Mouse (Mus musculus): ENCODE measurements at regions not wholly inside any gene's neighbourhood (a gene's known extent, or its start where the extent isn't known, plus 50 kb on each side); places are given as distances from the start of the nearest gene placed in this dataset.

DNA sequence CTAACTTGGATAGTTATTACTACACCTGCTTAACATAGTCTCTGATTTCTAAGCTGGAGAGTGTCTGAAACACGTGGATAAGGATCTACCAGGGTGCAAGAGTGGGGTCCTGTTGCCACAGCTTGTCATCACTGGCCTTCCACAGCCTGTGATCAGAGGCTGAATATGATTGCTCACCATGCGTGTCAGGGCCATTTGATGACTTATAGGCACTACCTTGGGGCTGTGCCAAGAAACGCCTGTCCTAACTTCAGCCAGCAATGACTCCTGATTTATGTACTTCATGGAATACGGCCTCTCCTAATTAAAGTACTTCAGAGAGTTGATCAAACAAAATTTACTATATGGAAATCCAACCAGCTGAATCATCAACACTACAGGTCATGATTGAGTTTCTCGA lies 480.1 kb downstream of the 1700129C05Rik start:
- H3K4me3 ChIP-seq (ENCODE audit: low read depth, low read length) = no peak overlapping the region
- H3K9ac ChIP-seq (ENCODE audit: low read depth, low read length) = no peak overlapping the region
- no peak overlapping the region for H3K27ac ChIP-seq (replicated peaks; ENCODE audit: low read depth, low read length)
- no peak for DNase-seq (ENCODE audit: low spot score)
- 77% methylated on average over 5 of the region's 5 CpGs for WGBS
- no peak for ATAC-seq (ENCODE audit: low read depth)
- H3K27me3 ChIP-seq (replicated peaks; ENCODE audit: control insufficient read depth, insufficient read depth, low read length) = no peaks in the 10 kb centered on the region
- H3K36me3 ChIP-seq (ENCODE audit: control insufficient read depth, insufficient read depth, low read length) = no peaks in the 10 kb centered on the region
- H3K9me3 ChIP-seq (ENCODE audit: control insufficient read depth, low read length) = no peaks in the 10 kb centered on the region
- no peaks in the 10 kb centered on the region for H3K4me1 ChIP-seq (ENCODE audit: control insufficient read depth, insufficient read depth, low read length)
- no peak overlapping the region for H3K4me2 ChIP-seq (ENCODE audit: low read depth, low read length)

DNA sequence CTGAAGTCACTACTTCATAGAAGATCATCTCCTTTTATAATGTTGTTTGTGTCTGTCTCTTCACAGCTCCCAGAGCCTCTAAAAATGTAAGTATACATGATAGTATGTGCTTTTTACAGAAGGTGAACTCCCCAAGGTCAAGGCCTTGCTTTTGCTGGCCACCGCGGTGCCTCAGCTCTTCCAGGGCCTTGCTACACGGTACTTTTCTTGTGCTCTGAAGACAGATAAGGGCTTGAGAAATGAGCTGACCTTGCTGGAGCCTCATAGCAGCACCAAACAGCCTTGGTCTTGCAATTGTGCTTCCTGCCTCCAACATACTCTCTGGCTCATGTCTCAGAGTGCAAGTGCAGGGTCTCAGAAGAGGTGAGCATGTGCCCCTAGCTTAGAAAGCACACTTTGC lies 481.3 kb downstream of the 1700129C05Rik start:
- Histone ChIP-seq H3K27me3 (replicated peaks; ENCODE audit: control insufficient read depth, insufficient read depth, low read length) (no peaks in the 10 kb centered on the region), H3K9ac (ENCODE audit: low read depth, low read length) (no peak overlapping the region), H3K27ac (replicated peaks; ENCODE audit: low read depth, low read length) (no peak overlapping the region), H3K36me3 (ENCODE audit: control insufficient read depth, insufficient read depth, low read length) (no peaks in the 10 kb centered on the region), H3K4me1 (ENCODE audit: control insufficient read depth, insufficient read depth, low read length) (peaks cover 11% of the 10 kb centered on the region; the same call in 1 of the 2 replicates), H3K9me3 (ENCODE audit: control insufficient read depth, low read length) (no peaks in the 10 kb centered on the region), H3K4me3 (ENCODE audit: low read depth, low read length) (no peak overlapping the region), H3K4me2 (ENCODE audit: low read depth, low read length) (no peak overlapping the region)
- WGBS = 83% methylated on average over 3 of the region's 3 CpGs
- ATAC-seq (ENCODE audit: low read depth) = no peak
- DNase-seq (ENCODE audit: low spot score) = no peak

DNA sequence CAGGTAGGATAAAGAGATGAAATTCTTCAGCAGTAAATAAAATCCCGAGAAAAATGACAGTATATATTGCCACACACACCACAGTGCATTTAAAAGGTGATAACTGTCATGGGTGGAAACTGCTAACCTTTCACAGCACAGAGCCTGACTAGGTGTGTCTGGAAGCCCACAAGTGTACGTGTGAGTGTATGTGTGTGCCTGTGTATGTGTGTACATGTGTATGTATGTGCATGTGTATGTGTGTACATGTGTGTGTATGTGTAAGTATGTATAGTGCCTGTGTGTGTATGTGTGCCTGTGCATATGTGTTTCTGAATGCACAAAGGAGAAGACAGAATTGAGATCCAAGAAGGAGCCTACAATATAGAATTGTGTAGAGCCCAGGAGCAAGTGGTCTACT lies 485.4 kb downstream of the 1700129C05Rik start:
- no peak overlapping the region for H3K4me3 ChIP-seq (ENCODE audit: low read depth, low read length)
- no peak overlapping the region for H3K9ac ChIP-seq (ENCODE audit: low read depth, low read length)
- H3K36me3 ChIP-seq (ENCODE audit: control insufficient read depth, insufficient read depth, low read length) = no peaks in the 10 kb centered on the region
- H3K4me2 ChIP-seq (ENCODE audit: low read depth, low read length) = no peak overlapping the region
- peaks cover 14% of the 10 kb centered on the region; the same call in 1 of the 2 replicates for H3K4me1 ChIP-seq (ENCODE audit: control insufficient read depth, insufficient read depth, low read length)
- DNase-seq (ENCODE audit: low spot score) (no peak), ATAC-seq (ENCODE audit: low read depth) (no peak)
- H3K9me3 ChIP-seq (ENCODE audit: control insufficient read depth, low read length) = no peaks in the 10 kb centered on the region
- peak overlapping the region; percentile 21; the same call in 1 of the 2 replicates for H3K27ac ChIP-seq (replicated peaks; ENCODE audit: low read depth, low read length)
- WGBS = 49% methylated on average over 2 of the region's 2 CpGs
- no peaks in the 10 kb centered on the region for H3K27me3 ChIP-seq (replicated peaks; ENCODE audit: control insufficient read depth, insufficient read depth, low read length)

DNA sequence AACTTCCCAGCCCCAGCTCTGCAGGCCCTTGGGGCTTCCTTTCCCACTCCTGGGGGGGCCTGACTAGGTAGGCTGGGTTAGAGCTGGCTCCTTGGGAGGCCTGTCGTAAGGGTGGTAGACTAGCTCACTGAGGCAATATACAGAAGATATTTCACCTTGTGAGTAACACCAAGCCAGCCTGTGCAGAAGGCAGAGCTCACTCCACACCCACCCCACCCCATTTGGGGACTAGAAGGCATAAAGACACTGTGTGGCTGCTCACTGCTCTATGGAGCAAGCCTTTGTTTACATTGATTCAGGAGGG lies 485.8 kb downstream of the 1700129C05Rik start:
- H3K36me3 ChIP-seq (ENCODE audit: control insufficient read depth, insufficient read depth, low read length) = no peaks in the 10 kb centered on the region
- no peak for DNase-seq (ENCODE audit: low spot score)
- WGBS = 0% methylated on average over 1 of the region's 1 CpGs
- no peaks in the 10 kb centered on the region for H3K9me3 ChIP-seq (ENCODE audit: control insufficient read depth, low read length)
- H3K27ac ChIP-seq (replicated peaks; ENCODE audit: low read depth, low read length) = peak overlapping the region; percentile 21; the same call in 1 of the 2 replicates
- ATAC-seq (ENCODE audit: low read depth) = peak; percentile 47; the same call in 1 of the 2 replicates
- H3K4me1 ChIP-seq (ENCODE audit: control insufficient read depth, insufficient read depth, low read length) = peaks cover 14% of the 10 kb centered on the region; the same call in 1 of the 2 replicates
- H3K9ac ChIP-seq (ENCODE audit: low read depth, low read length) = no peak overlapping the region
- no peak overlapping the region for H3K4me3 ChIP-seq (ENCODE audit: low read depth, low read length)
- H3K27me3 ChIP-seq (replicated peaks; ENCODE audit: control insufficient read depth, insufficient read depth, low read length) = no peaks in the 10 kb centered on the region
- H3K4me2 ChIP-seq (ENCODE audit: low read depth, low read length) = no peak overlapping the region

DNA sequence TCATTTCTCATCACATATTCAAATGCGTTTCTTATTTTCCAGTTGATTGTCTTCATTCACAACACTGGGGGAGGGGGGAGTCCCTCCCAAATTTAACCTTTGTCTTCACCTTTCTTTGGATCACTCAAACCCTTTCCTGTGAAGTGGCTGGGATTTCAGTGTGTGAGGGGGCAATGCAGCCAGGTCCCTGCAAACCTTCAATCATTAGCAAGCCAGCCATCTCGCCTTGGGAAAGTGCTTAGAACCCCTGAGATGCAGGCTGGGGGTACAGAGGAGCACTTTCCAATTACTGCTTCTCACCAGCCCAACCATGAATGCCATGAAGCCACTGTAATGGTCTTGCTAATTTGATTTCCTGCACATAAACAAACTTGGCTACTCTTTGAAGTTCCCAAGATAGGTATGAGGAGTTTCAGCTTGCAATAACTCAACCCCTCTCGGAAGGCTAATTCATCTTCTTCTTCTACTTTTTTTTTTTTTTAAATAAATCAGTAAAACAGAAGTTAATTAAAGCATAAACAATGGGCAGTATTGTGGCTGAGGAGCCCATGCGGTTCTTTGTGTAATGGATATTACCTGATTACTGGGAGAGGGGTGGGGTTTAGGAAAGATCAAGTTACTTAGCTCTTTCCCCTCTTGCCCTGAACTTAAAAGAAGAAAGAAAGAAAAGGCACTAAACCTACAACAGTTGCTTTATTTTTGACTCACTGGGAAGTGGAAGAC lies 486.3 kb downstream of the 1700129C05Rik start:
- Histone ChIP-seq H3K9me3 (ENCODE audit: control insufficient read depth, low read length) (no peaks in the 10 kb centered on the region), H3K4me1 (ENCODE audit: control insufficient read depth, insufficient read depth, low read length) (peaks cover 14% of the 10 kb centered on the region; the same call in 1 of the 2 replicates), H3K36me3 (ENCODE audit: control insufficient read depth, insufficient read depth, low read length) (no peaks in the 10 kb centered on the region), H3K27me3 (replicated peaks; ENCODE audit: control insufficient read depth, insufficient read depth, low read length) (no peaks in the 10 kb centered on the region), H3K9ac (ENCODE audit: low read depth, low read length) (no peak overlapping the region), H3K4me3 (ENCODE audit: low read depth, low read length) (no peak overlapping the region), H3K4me2 (ENCODE audit: low read depth, low read length) (no peak overlapping the region), H3K27ac (replicated peaks; ENCODE audit: low read depth, low read length) (0 out of 2 replicates have a peak overlapping the region, but pooled peaks have one; percentile 21)
- DNase-seq (ENCODE audit: low spot score) (no peak), ATAC-seq (ENCODE audit: low read depth) (no peak; the same call in 1 of the 2 replicates)
- 23% methylated on average over 4 of the region's 4 CpGs for WGBS

DNA sequence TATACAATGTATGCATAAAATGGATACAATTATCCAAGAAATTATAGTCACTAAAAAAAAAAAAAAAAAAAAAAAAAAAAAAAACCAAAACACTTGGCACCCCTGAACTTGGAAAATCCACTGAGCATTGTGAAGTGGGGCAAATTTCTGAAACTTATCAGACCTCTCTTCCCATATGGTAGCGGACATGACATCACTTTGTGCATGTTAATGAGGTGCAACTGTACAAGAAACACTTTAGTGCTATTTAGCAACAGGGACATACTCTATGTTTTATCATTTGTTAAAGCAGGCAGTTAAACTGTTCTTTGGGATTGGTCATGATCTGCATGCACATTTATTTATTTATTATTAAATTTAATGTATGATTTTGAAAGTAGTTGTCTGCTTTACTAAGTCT lies 489.7 kb downstream of the 1700129C05Rik start:
- H3K4me2 ChIP-seq (ENCODE audit: low read depth, low read length) = no peak overlapping the region
- H3K36me3 ChIP-seq (ENCODE audit: control insufficient read depth, insufficient read depth, low read length) = no peaks in the 10 kb centered on the region
- no peaks in the 10 kb centered on the region for H3K9me3 ChIP-seq (ENCODE audit: control insufficient read depth, low read length)
- no peak overlapping the region for H3K27ac ChIP-seq (replicated peaks; ENCODE audit: low read depth, low read length)
- no peak for ATAC-seq (ENCODE audit: low read depth)
- H3K27me3 ChIP-seq (replicated peaks; ENCODE audit: control insufficient read depth, insufficient read depth, low read length) = no peaks in the 10 kb centered on the region
- WGBS = 96% methylated on average over 1 of the region's 1 CpGs
- peaks cover 14% of the 10 kb centered on the region; the same call in 1 of the 2 replicates for H3K4me1 ChIP-seq (ENCODE audit: control insufficient read depth, insufficient read depth, low read length)
- H3K9ac ChIP-seq (ENCODE audit: low read depth, low read length) = no peak overlapping the region
- no peak for DNase-seq (ENCODE audit: low spot score)
- H3K4me3 ChIP-seq (ENCODE audit: low read depth, low read length) = no peak overlapping the region

DNA sequence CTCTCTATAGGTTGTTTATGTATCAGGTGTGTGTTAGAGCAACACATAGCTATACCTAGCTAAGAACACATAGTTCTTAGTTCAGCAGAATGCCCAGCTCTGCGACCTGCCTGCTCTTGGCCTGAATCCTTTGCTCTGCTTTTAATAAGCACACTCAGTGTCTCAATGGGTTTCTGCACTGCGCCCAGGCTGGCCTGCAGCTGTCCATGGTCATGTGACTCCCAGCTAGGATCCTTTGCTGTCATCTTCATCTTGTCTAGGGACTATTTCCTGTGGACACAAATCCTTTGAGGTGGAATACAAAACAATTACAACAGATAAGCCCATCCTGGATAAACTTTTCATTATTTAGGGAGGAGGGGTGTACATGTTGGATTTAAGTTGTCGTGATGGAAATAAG lies 490.7 kb downstream of the 1700129C05Rik start:
- DNase-seq (ENCODE audit: low spot score) = no peak
- no peaks in the 10 kb centered on the region for H3K27me3 ChIP-seq (replicated peaks; ENCODE audit: control insufficient read depth, insufficient read depth, low read length)
- no peak overlapping the region for H3K4me2 ChIP-seq (ENCODE audit: low read depth, low read length)
- ATAC-seq (ENCODE audit: low read depth) = no peak
- peaks cover 8% of the 10 kb centered on the region; the same call in 1 of the 2 replicates for H3K4me1 ChIP-seq (ENCODE audit: control insufficient read depth, insufficient read depth, low read length)
- no peak overlapping the region for H3K4me3 ChIP-seq (ENCODE audit: low read depth, low read length)
- no peaks in the 10 kb centered on the region for H3K36me3 ChIP-seq (ENCODE audit: control insufficient read depth, insufficient read depth, low read length)
- WGBS = 65% methylated on average over 3 of the region's 3 CpGs
- no peaks in the 10 kb centered on the region for H3K9me3 ChIP-seq (ENCODE audit: control insufficient read depth, low read length)
- no peak overlapping the region for H3K27ac ChIP-seq (replicated peaks; ENCODE audit: low read depth, low read length)
- H3K9ac ChIP-seq (ENCODE audit: low read depth, low read length) = no peak overlapping the region

DNA sequence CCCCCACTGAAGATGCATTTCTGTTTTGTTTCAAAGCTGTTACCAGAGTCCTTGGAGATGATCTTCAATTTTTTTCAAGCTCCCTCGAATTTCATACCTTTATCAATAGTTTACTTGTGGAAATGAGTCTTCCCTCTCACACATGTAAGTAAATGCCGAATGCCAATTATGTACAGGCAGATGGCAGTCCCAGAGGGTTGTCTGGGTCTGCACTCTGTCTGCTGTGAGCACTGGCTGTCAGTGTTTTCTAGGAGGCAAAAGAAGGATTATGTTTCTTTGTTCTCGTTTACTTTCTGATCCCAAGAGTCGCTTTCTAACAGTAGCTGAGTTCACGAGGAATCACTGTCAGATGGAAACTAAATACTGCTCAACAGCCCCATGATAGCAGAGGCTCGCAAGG lies 491.5 kb downstream of the 1700129C05Rik start:
- Histone ChIP-seq H3K27ac (replicated peaks; ENCODE audit: low read depth, low read length) (no peak overlapping the region), H3K36me3 (ENCODE audit: control insufficient read depth, insufficient read depth, low read length) (no peaks in the 10 kb centered on the region), H3K4me2 (ENCODE audit: low read depth, low read length) (no peak overlapping the region), H3K27me3 (replicated peaks; ENCODE audit: control insufficient read depth, insufficient read depth, low read length) (no peaks in the 10 kb centered on the region), H3K4me1 (ENCODE audit: control insufficient read depth, insufficient read depth, low read length) (peaks cover under 1% of the 10 kb centered on the region; the same call in 1 of the 2 replicates), H3K9ac (ENCODE audit: low read depth, low read length) (no peak overlapping the region), H3K4me3 (ENCODE audit: low read depth, low read length) (no peak overlapping the region), H3K9me3 (ENCODE audit: control insufficient read depth, low read length) (no peaks in the 10 kb centered on the region)
- no peak for ATAC-seq (ENCODE audit: low read depth)
- 31% methylated on average over 6 of the region's 6 CpGs for WGBS
- DNase-seq (ENCODE audit: low spot score) = no peak

DNA sequence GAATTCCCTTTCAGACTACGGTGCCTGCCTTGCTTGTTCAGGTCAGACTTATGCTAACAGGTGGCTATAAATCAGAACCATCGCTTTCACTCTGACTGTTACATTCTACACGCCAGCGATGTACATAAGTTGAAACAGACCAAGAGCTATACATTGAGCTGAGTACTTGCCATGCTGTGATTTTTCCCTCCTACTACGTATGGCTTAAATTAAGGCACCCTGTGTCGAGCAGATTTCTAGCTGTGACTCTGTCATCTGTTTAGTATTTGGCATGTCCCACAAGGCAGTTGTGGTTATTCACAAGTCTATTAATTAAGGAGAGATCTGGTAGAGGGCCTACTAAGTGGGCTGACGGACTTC lies 504.4 kb downstream of the 1700129C05Rik start:
- peak; percentile 26; the same call in 1 of the 2 replicates for ATAC-seq (ENCODE audit: low read depth)
- H3K9ac ChIP-seq (ENCODE audit: low read depth, low read length) = no peak overlapping the region
- H3K36me3 ChIP-seq (ENCODE audit: control insufficient read depth, insufficient read depth, low read length) = no peaks in the 10 kb centered on the region
- 32% methylated on average over 7 of the region's 7 CpGs for WGBS
- no peak overlapping the region for H3K27ac ChIP-seq (replicated peaks; ENCODE audit: low read depth, low read length)
- no peak overlapping the region for H3K4me3 ChIP-seq (ENCODE audit: low read depth, low read length)
- peaks cover 18% of the 10 kb centered on the region for H3K27me3 ChIP-seq (replicated peaks; ENCODE audit: control insufficient read depth, insufficient read depth, low read length)
- H3K4me2 ChIP-seq (ENCODE audit: low read depth, low read length) = no peak overlapping the region
- 0 out of 2 replicates have a peak, but pooled peaks cover 6% of the 10 kb centered on the region for H3K4me1 ChIP-seq (ENCODE audit: control insufficient read depth, insufficient read depth, low read length)
- peak; percentile 70 for DNase-seq (ENCODE audit: low spot score)
- H3K9me3 ChIP-seq (ENCODE audit: control insufficient read depth, low read length) = no peaks in the 10 kb centered on the region

Data from embryonic facial prominence, embryonic 14.5 days (tissue).